Mouse (Mus musculus) myocyte (in vitro differentiated cells): Measurements from ENCODE around the gene Insr.

Experiments
- CEBPB ChIP-seq: IDR thresholded peaks from 2 replicates; pipeline ENCODE4 v1.6.1; 2011; ENCODE audit warnings: mild to moderate bottlenecking, moderate library complexity; ENCODE audit not compliant: poor library complexity, insufficient read depth, severe bottlenecking
- E2F4 ChIP-seq: IDR thresholded peaks from one replicate; pipeline ENCODE4 v1.6.1; 2011; ENCODE audit warnings: mild to moderate bottlenecking, control low read depth, moderate library complexity; ENCODE audit not compliant: insufficient read depth

DNA sequence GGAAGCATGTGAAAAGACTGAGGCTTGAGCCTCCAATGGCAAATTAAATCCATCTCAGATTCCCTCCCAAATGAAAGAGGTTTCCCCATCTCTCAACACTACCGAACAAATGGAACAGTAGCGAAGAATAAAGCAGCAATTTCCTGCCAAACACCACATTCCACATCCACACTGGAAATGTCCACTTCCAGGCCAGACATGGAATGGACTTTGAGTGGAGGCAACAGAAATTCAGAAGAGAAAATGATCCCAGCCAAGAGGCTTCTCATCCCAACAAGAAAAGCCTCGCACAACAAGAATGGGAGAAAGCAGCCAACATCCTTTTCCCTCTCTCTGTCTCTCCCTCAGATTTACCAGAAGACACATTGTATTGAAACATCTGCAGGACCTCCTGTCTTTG, 39.8 kb downstream of the Insr start:
- TF ChIP-seq CEBPB (no peak), E2F4 (no peak)
